Mouse (Mus musculus) midbrain, embryonic 13.5 days (tissue): ENCODE results near the gene Fam172a. TPM values are rescaled to one million over a fixed set of nuclear protein-coding genes. Genes with fewer than 3 reads are reported as not detected.
A peak's percentile ranks its signal among the peaks of the same experiment; 100 is the strongest.

Experiments used
- ATAC-seq: fragments of 200-750 bp; cut with Nextera tagmentation; 2 replicates; pipeline ENCODE4 v1.8.0; 2017; ENCODE audit warnings: mild to moderate bottlenecking, moderate TSS enrichment, moderate library complexity
- H3K27ac ChIP-seq: fragments of 300-500 bp; sonication (generic); 2 replicates; pipeline ENCODE4 v1.5.1; 2015; ENCODE audit warnings: inconsistent platforms, mild to moderate bottlenecking, moderate library complexity
- H3K27me3 ChIP-seq: fragments of 300-500 bp; sonication (generic); 2 replicates; pipeline ENCODE4 v1.6.1; 2015; ENCODE audit warnings: mild to moderate bottlenecking, inconsistent platforms
- H3K36me3 ChIP-seq: fragments of 300-500 bp; sonication (generic); 2 replicates; pipeline ENCODE4 v1.6.1; 2015; ENCODE audit warnings: mild to moderate bottlenecking, inconsistent platforms
- H3K4me1 ChIP-seq: fragments of 300-500 bp; sonication (generic); replicated peaks from 2 replicates; pipeline ENCODE4 v1.6.1; 2015; ENCODE audit warnings: inconsistent platforms
- H3K4me2 ChIP-seq: fragments of 300-500 bp; sonication (generic); replicated peaks from 2 replicates; pipeline ENCODE4 v1.6.1; 2015; ENCODE audit warnings: moderate library complexity, mild to moderate bottlenecking, inconsistent platforms
- H3K4me3 ChIP-seq: fragments of 300-500 bp; sonication (generic); replicated peaks from 2 replicates; pipeline ENCODE4 v1.5.1; 2015; ENCODE audit warnings: mild to moderate bottlenecking, inconsistent platforms
- H3K9ac ChIP-seq: fragments of 300-500 bp; sonication (generic); replicated peaks from 2 replicates; pipeline ENCODE4 v1.6.1; 2015; ENCODE audit warnings: mild to moderate bottlenecking, inconsistent platforms
- H3K9me3 ChIP-seq: fragments of 300-500 bp; sonication (generic); 2 replicates; pipeline ENCODE4 v1.6.1; 2016; ENCODE audit warnings: mild to moderate bottlenecking, inconsistent platforms
- WGBS: fragments of 180-500 bp; shearing (Covaris S2); methylation state at CpG from one replicate; pipeline ENCODE4 v1.1.7; 2015; 5-methylcytosine and 5-hydroxymethylcytosine counted together
- polyA plus RNA-seq: library from polyadenylated mRNA; unstranded; fragments of >200 nt; fragmentation: Nextera tagmentation; extraction: Ambion mirVana; gene quantifications from 2 replicates; pipeline ENCODE4 v1.2.1, GENCODE M21; 2015

Gene Fam172a
- polyA plus RNA-seq, 1 experiment from 2014 or later: 43.0 TPM

- H3K27me3 ChIP-seq: peaks cover 9% of the 10 kb centered on the region; the same call in 1 of the 2 replicates
Observed at GRCm38 (mm10) chr13:78197819-78198390, 496.1 kb downstream of the Fam172a start.

DNA sequence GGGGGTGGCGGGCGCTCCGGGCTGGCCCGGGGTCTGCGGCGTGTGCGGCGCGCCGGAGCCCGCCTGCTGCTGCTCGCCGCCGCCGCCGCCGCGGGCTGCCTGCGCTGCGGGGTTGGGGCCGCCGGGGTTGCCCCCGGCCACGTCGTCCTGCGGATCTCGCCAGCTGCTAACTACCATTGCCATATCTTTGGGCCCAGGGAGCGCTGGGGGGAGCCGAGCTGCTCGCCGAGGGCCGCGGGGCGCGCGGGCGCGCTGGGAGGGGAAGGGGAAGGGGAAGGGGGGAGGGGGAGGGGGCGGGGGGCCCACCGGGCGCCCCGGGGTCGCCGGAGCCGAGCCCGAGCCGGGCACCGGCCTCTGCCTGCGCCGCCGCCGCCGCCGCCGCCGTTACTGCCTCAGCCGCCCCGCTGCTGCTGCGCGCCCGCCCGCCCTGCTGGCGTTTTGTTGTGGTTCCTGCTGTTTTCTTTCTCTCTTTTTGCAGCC, 496.6 kb downstream of the Fam172a start:
- ATAC-seq: 0 out of 2 replicates have a peak, but pooled peaks have one; percentile 4
- WGBS: 0% methylated on average over 11 of the region's 63 CpGs
- peak overlapping the region; percentile 80 for H3K4me2 ChIP-seq

More at GRCm38 (mm10) chr13:78197819-78198390, 496.1 kb downstream of the Fam172a start:
- H3K4me3 ChIP-seq: peak overlapping the region; percentile 94
- H3K4me2 ChIP-seq: peak overlapping the region; percentile 80
- peaks cover 11% of the 10 kb centered on the region for H3K4me1 ChIP-seq
- WGBS: under 1% methylated on average over 31 of the region's 33 CpGs
- ATAC-seq: no peak
- H3K36me3 ChIP-seq: peaks cover 12% of the 10 kb centered on the region
- H3K27ac ChIP-seq: peak overlapping the region; percentile 100
- H3K9ac ChIP-seq: peak overlapping the region; percentile 100
- H3K9me3 ChIP-seq: no peaks in the 10 kb centered on the region

DNA sequence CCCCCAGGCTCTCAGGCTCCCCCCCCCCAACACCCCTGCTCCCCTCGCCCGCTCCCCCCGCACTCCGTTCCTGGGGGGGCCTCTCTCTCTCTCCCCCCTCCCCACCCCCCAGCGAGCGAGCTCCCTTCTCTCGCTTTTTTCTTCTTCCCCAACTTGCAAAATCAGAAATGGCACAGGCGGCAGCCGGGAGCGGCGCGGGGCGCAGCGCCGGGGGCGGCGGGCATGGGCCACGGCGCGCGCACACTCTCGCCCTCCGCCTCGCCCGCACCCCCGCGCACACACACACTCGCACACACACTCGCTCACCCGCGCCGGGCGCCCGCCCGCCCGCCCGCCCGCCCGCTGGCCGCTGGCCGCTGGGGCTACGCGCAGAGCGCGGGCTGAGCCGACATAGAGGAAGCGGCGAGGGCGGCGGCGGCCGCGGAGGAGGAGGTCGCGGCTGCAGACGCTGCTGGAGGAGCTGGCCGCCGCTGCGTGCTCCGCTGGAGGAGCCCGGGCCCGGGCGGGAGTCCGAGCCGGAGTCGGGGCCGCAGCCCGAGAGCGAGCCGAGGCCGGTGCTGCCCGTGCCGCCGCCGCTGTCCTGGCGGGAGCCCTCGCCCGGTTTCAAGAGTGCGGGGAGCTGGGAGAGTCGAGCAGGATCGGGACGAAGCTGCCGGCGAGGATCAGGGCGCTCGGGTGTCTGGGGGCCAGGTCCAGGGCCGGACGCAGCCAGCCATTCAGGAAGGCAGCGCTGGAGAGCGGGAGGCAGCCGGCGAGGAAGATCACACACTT, 497.2 kb downstream of the Fam172a start:
- peak overlapping the region; percentile 100 for H3K27ac ChIP-seq
- peak; percentile 5 for ATAC-seq
- H3K9me3 ChIP-seq: no peaks in the 10 kb centered on the region
- 0 out of 2 replicates have a peak, but pooled peaks cover 2% of the 10 kb centered on the region for H3K27me3 ChIP-seq
- peak overlapping the region; percentile 94 for H3K4me3 ChIP-seq
- H3K4me1 ChIP-seq: peaks cover 12% of the 10 kb centered on the region
- peak overlapping the region; percentile 100 for H3K9ac ChIP-seq
- H3K4me2 ChIP-seq: peak overlapping the region; percentile 80
- under 1% methylated on average over 69 of the region's 92 CpGs for WGBS
- peaks cover 12% of the 10 kb centered on the region for H3K36me3 ChIP-seq

More for the DNA sequence above, 496.6 kb downstream of the Fam172a start:
- Histone ChIP-seq H3K4me3 (peak overlapping the region; percentile 94), H3K27me3 (peaks cover 3% of the 10 kb centered on the region; the same call in 1 of the 2 replicates), H3K4me1 (peaks cover 7% of the 10 kb centered on the region; the same call in 1 of the 2 replicates), H3K27ac (peak overlapping the region; percentile 100), H3K9ac (peak overlapping the region; percentile 100), H3K36me3 (peaks cover 12% of the 10 kb centered on the region), H3K9me3 (no peaks in the 10 kb centered on the region)

GRCm38 (mm10) chr13:78199642-78200160, 497.9 kb downstream of the Fam172a start, which contains the start of gene Nr2f1:
TSS of gene Nr2f1 (minus strand) at chr13:78199757.
- Histone ChIP-seq H3K36me3 (peaks cover 10% of the 10 kb centered on the region), H3K4me1 (peaks cover 19% of the 10 kb centered on the region), H3K9me3 (no peaks in the 10 kb centered on the region), H3K27ac (peak within 1 kb of the TSS; percentile 100), H3K9ac (peak within 1 kb of the TSS; percentile 100), H3K4me3 (peak within 1 kb of the TSS; percentile 94), H3K4me2 (peak within 1 kb of the TSS; percentile 80), H3K27me3 (0 out of 2 replicates have a peak, but pooled peaks cover 2% of the 10 kb centered on the region)
- WGBS: 0% methylated on average over 14 of the region's 14 CpGs
- no peak for ATAC-seq

- Histone ChIP-seq H3K36me3 (peaks cover 3% of the 10 kb centered on the region), H3K27me3 (0 out of 2 replicates have a peak, but pooled peaks cover 2% of the 10 kb centered on the region), H3K4me2 (peak overlapping the region; percentile 80), H3K9me3 (no peaks in the 10 kb centered on the region), H3K9ac (peak overlapping the region; percentile 100), H3K27ac (peak overlapping the region; percentile 100), H3K4me3 (peak overlapping the region; percentile 94), H3K4me1 (peaks cover 19% of the 10 kb centered on the region)
- WGBS: under 1% methylated on average over 8 of the region's 9 CpGs
- peak; percentile 70 for ATAC-seq
Observed at GRCm38 (mm10) chr13:78200407-78200806, 498.6 kb downstream of the Fam172a start.

DNA sequence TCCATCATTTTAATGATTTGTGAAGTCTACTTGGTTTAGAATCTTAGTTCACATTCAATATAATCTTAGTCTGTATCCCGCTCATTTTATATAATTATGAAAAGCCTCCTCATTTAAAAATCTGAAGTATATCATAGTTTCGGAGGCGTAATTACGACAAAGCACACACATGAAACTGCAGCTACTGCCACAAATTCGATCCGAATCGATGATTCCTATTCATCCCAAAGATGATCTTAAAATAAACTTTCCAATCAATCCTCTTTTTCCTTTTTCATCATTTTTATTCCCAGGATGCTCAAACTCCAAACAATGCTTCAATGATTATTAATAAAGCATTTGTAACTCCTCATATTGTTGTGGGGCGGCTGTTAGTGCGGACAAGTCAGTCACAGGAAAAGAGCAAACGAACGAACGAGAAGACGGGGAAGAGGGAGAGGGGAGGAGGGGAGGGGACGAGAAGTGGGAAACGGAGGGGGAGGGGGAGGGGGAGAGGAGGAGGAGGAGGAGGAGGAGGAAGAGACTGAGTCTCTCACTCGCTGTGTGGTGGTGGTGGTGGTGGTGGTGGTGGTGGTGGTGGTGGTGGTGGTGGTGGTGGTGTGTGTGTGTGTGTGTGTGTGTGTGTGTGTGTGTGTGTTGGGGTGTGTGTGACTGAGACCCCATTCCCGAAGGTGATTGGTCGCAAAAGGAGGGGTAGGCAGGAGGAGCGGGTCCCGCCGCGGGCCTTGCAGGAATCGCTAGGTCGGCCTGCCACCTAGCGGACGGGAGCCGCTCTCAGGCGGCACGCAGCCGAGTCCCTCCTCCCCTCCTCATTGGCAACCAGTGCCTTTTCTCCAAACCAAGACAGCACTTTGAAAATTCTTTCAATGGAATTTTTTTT, 499.4 kb downstream of the Fam172a start:
- under 1% methylated on average over 26 of the region's 30 CpGs for WGBS
- Histone ChIP-seq H3K4me1 (peaks cover 25% of the 10 kb centered on the region), H3K4me2 (peak overlapping the region; percentile 80), H3K27me3 (no peaks in the 10 kb centered on the region), H3K4me3 (peak overlapping the region; percentile 94), H3K27ac (peak overlapping the region; percentile 97), H3K36me3 (no peaks in the 10 kb centered on the region), H3K9ac (peak overlapping the region; percentile 84), H3K9me3 (no peaks in the 10 kb centered on the region)
- peak; percentile 65 for ATAC-seq

DNA sequence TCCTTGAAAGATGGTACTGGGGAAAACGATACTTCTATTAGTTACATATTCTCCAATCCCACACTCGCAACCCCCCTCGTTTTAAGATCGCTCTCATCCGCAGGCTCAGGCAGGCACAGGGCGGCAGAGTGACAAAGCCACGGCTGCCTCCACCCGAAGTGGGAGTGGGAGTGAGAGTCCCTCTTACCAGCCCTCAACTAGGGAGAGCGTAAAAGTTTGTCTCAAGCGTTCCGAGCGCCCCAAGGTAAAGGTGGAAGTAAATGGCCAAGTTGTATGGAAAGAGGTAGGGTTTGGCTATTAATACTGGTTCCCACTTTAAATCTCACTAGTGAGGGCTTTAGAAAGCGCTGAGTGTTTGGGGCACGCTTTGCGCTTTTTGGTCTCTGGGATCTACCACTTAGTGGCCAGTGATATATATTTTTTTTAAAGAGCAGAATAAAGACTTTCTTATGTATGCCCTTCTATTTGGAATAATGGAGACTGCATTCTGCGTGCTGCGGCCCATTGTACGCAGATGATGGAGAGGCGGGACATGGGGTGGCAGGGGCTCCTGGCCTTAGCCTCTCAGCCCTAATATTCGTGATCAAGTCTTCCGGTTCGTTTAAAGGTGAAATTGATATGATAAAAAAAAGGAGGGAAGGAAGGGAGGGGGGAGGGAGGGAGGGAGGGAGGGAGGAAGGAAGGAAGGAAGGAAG, 500.2 kb downstream of the Fam172a start:
- no peaks in the 10 kb centered on the region for H3K36me3 ChIP-seq
- H3K9ac ChIP-seq: peak overlapping the region; percentile 84
- WGBS: under 1% methylated on average over 22 of the region's 22 CpGs
- ATAC-seq: peak; percentile 38
- H3K9me3 ChIP-seq: no peaks in the 10 kb centered on the region
- peaks cover 31% of the 10 kb centered on the region for H3K4me1 ChIP-seq
- H3K4me2 ChIP-seq: peak overlapping the region; percentile 80
- no peaks in the 10 kb centered on the region for H3K27me3 ChIP-seq
- H3K4me3 ChIP-seq: peak overlapping the region; percentile 94
- H3K27ac ChIP-seq: peak overlapping the region; percentile 97

- no peaks in the 10 kb centered on the region for H3K27me3 ChIP-seq
- H3K9me3 ChIP-seq: no peaks in the 10 kb centered on the region
- peaks cover 37% of the 10 kb centered on the region for H3K4me1 ChIP-seq
- peak overlapping the region; percentile 94 for H3K4me3 ChIP-seq
- under 1% methylated on average over 47 of the region's 47 CpGs for WGBS
- peak overlapping the region; percentile 80 for H3K4me2 ChIP-seq
- H3K36me3 ChIP-seq: no peaks in the 10 kb centered on the region
- ATAC-seq: peak; percentile 1; the same call in 1 of the 2 replicates
- peak overlapping the region; percentile 84 for H3K9ac ChIP-seq
- H3K27ac ChIP-seq: peak overlapping the region; percentile 97
Observed at GRCm38 (mm10) chr13:78202574-78203347, 500.9 kb downstream of the Fam172a start.

GRCm38 (mm10) chr13:78203348-78204061, 501.7 kb downstream of the Fam172a start:
- H3K27me3 ChIP-seq: no peaks in the 10 kb centered on the region
- H3K9me3 ChIP-seq: no peaks in the 10 kb centered on the region
- ATAC-seq: peak; percentile 57
- H3K9ac ChIP-seq: peak overlapping the region; percentile 84
- 1% methylated on average over 36 of the region's 37 CpGs for WGBS
- peak overlapping the region; percentile 80 for H3K4me2 ChIP-seq
- H3K27ac ChIP-seq: peak overlapping the region; percentile 97
- no peaks in the 10 kb centered on the region for H3K36me3 ChIP-seq
- H3K4me3 ChIP-seq: peak overlapping the region; percentile 94
- peaks cover 44% of the 10 kb centered on the region for H3K4me1 ChIP-seq

GRCm38 (mm10) chr13:78205426-78205825, 503.6 kb downstream of the Fam172a start:
- peaks cover 62% of the 10 kb centered on the region for H3K4me1 ChIP-seq
- no peak for ATAC-seq

More at GRCm38 (mm10) chr13:78205426-78205825, 503.6 kb downstream of the Fam172a start:
- Histone ChIP-seq H3K27ac (no peak overlapping the region), H3K4me3 (no peak overlapping the region; the same call in 1 of the 2 replicates), H3K36me3 (no peaks in the 10 kb centered on the region), H3K27me3 (peaks cover 3% of the 10 kb centered on the region), H3K4me2 (peak overlapping the region; percentile 32), H3K9ac (no peak overlapping the region), H3K9me3 (no peaks in the 10 kb centered on the region)
